Mouse (Mus musculus): Measurements from ENCODE around the gene Gpr34.

Gpr34 gene

DNA sequence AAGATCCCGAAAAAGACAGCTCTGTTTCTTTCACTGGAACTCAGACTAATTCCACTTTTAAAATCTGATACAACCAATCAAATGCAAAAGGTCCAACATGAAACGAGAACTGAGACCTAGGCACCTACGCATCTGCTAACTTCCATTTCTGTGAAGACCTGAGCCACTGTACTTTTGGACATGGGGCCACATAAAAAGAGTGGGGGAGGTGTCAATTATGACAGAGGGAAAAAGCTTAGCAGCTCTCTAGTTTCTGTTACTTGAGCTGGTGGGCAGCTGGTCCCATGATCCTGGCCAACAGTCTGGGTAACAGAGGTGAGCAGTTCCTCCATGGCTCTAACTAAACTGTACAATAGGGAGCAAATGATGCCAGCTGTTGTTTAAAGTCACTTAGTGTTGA is 41.1 kb downstream of the Gpr34 start:
- DNase-seq = no peak

DNA sequence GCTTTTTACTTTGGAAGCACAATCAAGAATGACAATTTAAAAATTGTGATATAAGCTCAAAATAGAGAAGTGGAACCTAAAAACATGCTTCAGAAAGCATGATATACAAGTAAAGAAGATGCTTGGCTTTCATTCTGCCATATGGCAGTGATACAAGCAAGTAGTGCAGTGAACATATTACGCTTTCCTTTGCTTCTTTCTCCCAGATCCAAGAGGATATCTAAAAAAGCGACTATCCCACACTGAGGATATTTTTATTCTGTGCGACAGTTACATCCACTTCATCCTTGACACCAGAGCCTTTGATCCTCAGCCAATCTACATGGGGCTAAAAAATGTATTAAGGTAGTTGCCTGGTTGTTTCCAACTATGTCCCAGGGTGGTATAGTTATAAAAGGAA is 49.9 kb downstream of the Gpr34 start:
- no peak for DNase-seq

- no peak for DNase-seq
Observed at GRCm38 (mm10) chrX:13686589-13686988, 54.7 kb downstream of the Gpr34 start.

DNA sequence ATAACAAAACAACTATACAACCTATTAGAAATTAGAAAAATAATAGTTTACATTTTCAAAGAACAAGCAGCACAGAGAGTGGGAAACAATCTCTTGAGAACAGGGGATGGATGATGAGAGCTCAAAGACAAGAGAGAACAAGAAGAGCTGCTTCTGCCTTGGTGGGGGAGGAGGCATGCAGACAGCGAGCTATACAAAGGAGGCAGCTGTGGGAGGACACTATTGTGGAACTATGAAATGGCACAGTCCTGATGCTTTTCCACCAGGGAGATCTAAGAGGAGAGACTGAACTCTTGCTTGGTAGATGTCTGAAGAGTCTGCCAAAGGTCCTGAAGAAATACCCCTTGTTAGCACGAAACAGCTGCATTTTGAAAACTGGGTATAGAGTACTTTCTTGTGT is 56.5 kb downstream of the Gpr34 start:
- no peak for DNase-seq

Data from right cerebral cortex, postnatal 25 days (tissue).